Mouse (Mus musculus) small intestine, adult 2 months (tissue): ENCODE measurements around the gene Nbas.

Experiments used
- CTCF ChIP-seq: fragments of 200-500 bp; IDR thresholded peaks from 2 replicates; pipeline ENCODE4 v1.5.1; 2012; ENCODE audit warnings: low read depth, mild to moderate bottlenecking, control low read depth, inconsistent platforms, low read length, moderate library complexity, mixed read lengths; ENCODE audit not compliant: insufficient replicate concordance, insufficient read length; ENCODE audit errors: extremely low read depth
- POLR2A ChIP-seq: fragments of 200-500 bp; IDR thresholded peaks from 2 replicates; pipeline ENCODE4 v1.6.1; 2012; ENCODE audit warnings: low read depth, mild to moderate bottlenecking, control low read depth, inconsistent platforms, low read length, moderate library complexity

DNA sequence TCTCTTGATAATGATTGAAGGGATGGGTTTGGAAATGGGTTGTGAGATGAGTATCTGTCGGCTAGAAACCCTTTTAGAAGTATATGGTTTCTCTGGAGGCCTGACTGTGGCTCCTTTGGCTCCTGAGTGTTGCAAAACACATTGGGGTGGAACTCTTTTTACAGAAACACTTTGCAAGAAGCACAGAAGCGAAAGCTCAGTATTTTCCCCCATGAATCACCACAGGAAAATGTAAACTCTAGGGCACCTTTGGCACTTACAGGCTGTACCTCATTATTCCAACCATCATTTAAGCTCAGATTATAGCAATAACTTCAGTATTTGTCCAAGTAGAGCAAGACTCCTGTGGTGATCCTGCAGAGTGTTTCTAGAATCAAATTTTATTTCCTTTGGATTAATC, 180.0 kb downstream of the Nbas start:
- TF ChIP-seq POLR2A (no peak), CTCF (no peak)
